18 mouse cellular contexts compared by ENCODE assay signal in the genomic region with DNA sequence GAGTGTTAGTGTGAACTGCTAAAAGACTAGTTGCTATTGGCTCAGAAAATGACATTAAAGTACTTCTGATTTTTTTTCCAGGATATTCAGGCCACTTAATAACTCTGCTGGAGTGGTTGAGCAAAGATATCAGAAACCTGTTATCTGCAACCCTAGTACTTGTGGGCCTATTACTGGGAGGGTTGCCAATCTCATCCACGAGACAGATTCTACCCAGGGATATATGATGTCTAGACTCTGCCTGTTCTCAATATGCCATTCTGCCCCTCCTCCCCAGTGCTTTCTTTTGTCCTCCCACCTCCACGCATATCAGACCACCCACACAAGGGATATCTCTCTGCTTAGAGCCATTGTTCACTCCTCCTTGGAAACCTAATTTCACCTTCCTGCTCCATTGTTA. TPM values are rescaled to one million over a fixed set of nuclear protein-coding genes. Genes with fewer than 3 reads are reported as not detected.
"Had no signal": no experiment of that assay in that cellular context is flagged by ENCODE, and none has a peak within 500 bp of the region (broad histone marks: within the 10 kb centered on the region; RNA-seq: fewer than 3 reads in every experiment).

No protein-coding gene starts in this region.

- DNase-seq: liver, embryonic 13.5 days; liver, postnatal 0 days; lung, postnatal 14 days; right cerebral cortex, postnatal 14 days; thymus, adult 2 months; thymus, postnatal 25 days; thymus, postnatal 4 days had no signal

- H3K9me3 ChIP-seq: liver, embryonic 13.5 days; liver, embryonic 15.5 days; megakaryocyte, embryonic 14.5 days; midbrain, embryonic 13.5 days; midbrain, embryonic 15.5 days; neural tube, embryonic 12.5 days; stomach, embryonic 15.5 days had no signal

- H3K27me3 ChIP-seq: liver, embryonic 13.5 days; liver, embryonic 15.5 days; megakaryocyte, embryonic 14.5 days; midbrain, embryonic 13.5 days; midbrain, embryonic 15.5 days; neural tube, embryonic 12.5 days; stomach, embryonic 15.5 days had no signal

- H3K27ac ChIP-seq: liver, embryonic 13.5 days; liver, embryonic 15.5 days; macrophage; midbrain, embryonic 13.5 days; midbrain, embryonic 15.5 days; neural tube, embryonic 12.5 days; stomach, embryonic 15.5 days; stomach, postnatal 0 days had no signal

- H3K36me3 ChIP-seq: liver, embryonic 13.5 days; liver, embryonic 15.5 days; midbrain, embryonic 13.5 days; midbrain, embryonic 15.5 days; neural tube, embryonic 12.5 days; stomach, embryonic 15.5 days had no signal

- H3K4me1 ChIP-seq: liver, embryonic 13.5 days; liver, embryonic 15.5 days; midbrain, embryonic 15.5 days; neural tube, embryonic 12.5 days; stomach, embryonic 15.5 days had no signal

- H3K4me3 ChIP-seq: liver, embryonic 13.5 days; liver, embryonic 15.5 days; megakaryocyte, embryonic 14.5 days; midbrain, embryonic 13.5 days; midbrain, embryonic 15.5 days; neural tube, embryonic 12.5 days; stomach, embryonic 15.5 days had no signal

- H3K4me2 ChIP-seq: liver, embryonic 13.5 days; liver, embryonic 15.5 days; midbrain, embryonic 11.5 days; midbrain, embryonic 13.5 days; midbrain, embryonic 15.5 days; neural tube, embryonic 12.5 days; stomach, embryonic 15.5 days had no signal

- ATAC-seq: liver, postnatal 0 days; midbrain, embryonic 13.5 days; midbrain, embryonic 15.5 days had no signal

- H3K9ac ChIP-seq: liver, embryonic 13.5 days; liver, embryonic 15.5 days; liver, postnatal 0 days; midbrain, embryonic 13.5 days; midbrain, embryonic 15.5 days; neural tube, embryonic 12.5 days; stomach, embryonic 15.5 days had no signal

RNA-seq across cellular contexts. Expression of gene Dleu7, which starts 49.3 kb away (rescaled TPM):
- total RNA-seq: monocyte, adult 5-6 weeks; neutrophil, adult 5-6 weeks had no signal
- polyA plus RNA-seq: macrophage had no signal
